Mouse (Mus musculus) hematopoietic stem cell, adult 5-6 weeks (primary cell): ENCODE results near the gene Stk16. TPM values are rescaled to one million over a fixed set of nuclear protein-coding genes. Genes with fewer than 3 reads are reported as not detected.

Experiments
- ATAC-seq, 2 experiments: fragments of 125-278 bp in 1 of 2; replicated peaks in 1 of 2; 2 replicates each; pipeline ENCODE4 v1.8.0; 2016 to 2017; ENCODE audit warnings: inconsistent platforms in 2 of 2, mild to moderate bottlenecking in 2 of 2, moderate number of reproducible peaks in 2 of 2, low read depth in 1 of 2, moderate TSS enrichment in 1 of 2; ENCODE audit not compliant: low FRiP score in 2 of 2, poor library complexity in 2 of 2, severe bottlenecking in 2 of 2, insufficient read depth in 1 of 2, low TSS enrichment in 1 of 2
- total RNA-seq: library from RNA; stranded (forward); fragments of 172-1452, 232-1000 nt; gene quantifications from 2 replicates; pipeline ENCODE4 v1.2.3, GENCODE M21; 2017

The Stk16 gene
- 79.1 and 86.0 TPM in 2 replicates for total RNA-seq

DNA sequence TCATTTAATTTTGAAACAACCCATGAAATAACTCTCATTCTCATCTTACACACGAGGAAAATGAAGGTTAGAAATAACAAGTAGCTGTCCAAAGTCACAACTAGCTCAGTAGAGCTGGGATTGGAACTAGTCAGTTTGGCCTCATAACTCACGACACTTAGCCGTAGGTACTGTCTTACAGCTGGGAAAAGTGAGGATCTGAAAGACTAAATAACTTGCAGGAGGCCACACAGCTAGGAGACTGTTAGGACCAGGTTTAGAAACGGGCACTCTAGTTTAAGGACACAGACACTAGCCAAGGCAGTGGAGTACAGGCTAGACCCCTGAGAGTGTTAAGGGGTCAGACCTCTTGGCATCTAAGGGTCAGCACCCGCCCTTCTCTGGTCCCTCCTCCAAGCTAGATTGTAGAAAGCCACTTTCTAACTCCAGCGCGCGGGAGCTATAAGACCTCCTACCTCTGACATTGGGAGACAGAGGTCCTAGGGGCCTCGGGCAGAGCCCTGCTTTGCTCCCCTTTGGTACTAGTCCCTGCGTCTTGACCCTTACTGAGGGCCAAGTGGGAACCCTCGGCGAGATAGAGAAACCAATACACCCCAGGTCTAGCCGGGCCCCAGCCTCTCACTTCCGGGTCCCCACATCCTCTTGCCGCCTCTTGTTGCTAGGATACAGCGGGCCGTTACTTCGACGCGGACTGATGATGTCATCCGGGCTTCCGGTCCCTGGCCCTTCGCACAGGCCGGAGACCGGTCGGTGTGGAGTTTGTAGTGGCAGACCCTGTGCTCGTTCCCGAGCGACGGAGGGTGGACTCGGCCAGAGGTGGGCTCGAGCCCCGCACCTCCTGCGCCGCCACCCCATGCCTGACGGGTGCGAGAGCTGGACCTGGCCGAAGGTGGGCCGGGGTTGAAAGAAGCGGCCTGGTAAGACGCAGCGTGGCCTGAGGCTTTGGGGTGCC lies at the start of gene Stk16, which contains the start of gene Glb1l:
TSS of gene Stk16 (plus strand) at position 703 of the 952 bp plus-strand sequence.
TSS of gene Glb1l (minus strand) at position 678 of the 952 bp plus-strand sequence.
- peak; percentile 69 to 72 for ATAC-seq

DNA sequence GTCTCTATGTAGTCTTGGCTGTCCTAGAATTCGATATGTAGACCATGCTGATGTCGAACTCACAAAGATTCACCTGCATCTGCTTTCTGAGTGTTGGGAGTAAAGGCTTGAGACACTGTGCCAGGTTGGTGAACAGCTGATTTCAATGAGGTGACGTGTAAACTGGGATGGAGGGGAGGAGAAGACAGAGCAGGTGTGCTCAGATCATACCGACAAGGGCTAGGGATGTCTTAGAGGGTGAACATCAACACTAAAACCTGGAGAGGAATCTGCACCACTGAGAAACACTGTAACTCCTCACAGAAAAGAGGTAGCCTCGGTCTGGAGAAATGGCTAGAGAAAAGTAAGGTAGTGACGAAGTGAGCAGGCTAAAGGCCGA lies 42.6 kb upstream of the Stk16 start:
- ATAC-seq = peak in 1 of 2 experiments; percentile 3; a peak in 1 of 4 replicates

DNA sequence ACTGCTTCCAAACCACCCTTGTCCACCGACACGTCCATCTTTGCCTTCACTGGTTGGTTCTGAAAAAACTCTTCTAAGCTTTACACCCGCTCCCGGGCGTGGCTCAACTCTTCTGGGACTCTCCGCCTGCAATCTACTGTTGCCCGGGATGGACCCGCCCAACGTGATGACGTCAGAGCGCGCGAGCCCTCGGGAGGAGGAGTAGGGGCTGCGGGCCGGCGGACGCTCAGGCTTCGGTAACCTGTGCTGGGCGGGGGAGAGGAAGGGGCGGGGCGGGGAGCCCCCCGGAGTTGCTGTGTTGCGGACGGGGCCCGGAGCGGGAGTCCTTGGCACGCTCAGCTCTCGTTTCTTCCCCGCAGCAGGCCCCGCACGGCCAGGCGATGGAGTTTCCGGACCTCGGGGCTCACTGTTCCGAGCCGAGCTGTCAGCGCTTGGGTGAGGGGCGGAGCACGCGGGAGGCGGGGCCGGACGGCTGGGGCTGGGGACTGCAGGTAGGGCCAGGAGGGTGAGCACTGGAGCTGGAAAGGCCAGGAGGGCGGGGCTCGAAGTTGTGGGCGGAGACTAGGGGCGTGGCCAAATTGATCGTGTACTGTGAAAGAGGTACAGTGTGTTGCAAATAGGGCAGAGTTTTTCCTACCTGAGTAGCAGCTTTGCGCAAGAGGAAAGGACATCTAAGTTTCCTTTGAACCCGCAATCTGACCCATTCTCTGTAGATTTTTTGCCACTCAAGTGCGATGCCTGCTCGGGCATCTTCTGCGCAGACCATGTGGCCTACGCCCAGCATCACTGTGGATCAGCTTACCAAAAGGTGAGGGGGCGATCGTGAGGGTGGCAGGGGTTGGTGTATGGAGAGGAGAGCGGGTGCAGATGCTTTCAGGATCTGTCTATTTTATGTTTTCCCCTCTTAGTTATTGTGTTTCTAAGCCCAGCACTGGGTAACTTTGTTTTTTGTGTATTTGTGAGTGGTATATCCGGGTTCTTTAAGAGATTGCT lies 41.9 kb upstream of the Stk16 start, which contains the start of gene Zfand2b:
TSS of gene Zfand2b (plus strand) at position 175 of the 993 bp plus-strand sequence.
- ATAC-seq = peak; percentile 92 to 93

DNA sequence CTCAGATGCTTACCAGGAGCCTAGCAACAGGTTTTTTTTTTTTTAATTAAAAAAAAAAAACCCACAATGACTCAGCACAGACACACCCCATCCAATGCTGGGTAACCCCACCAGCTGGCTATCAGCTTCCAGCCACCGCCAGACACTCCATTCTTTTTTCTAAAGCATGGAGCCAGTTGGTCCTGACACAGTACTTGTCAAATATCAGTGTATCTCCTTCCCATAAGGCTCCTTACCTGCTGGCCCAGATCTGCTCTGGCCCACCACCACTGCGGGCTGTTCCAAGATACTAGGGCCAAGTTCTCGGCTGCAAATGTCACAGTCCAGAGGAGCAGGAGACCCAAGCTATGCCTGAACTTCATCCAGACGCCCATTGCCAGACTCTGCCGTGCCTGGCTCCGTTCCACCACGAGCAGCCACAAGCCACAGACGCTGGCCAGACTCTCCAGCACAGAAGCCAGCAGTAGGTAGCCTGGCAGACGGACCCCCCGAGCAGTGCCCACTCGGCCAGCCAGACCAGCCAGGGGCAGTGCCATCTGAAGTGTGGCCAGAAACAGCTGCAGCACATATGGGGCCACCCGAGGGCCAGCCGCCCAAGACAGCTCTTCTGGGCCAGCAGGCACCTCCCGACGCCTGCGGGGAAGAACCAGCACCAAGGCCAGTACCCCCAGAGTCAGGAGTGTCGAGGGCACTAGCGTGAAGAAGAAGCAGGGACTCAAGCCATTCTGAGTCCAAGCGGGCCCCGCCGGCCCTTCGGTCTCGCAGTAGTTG lies 31.1 kb upstream of the Stk16 start:
- ATAC-seq = peak; percentile 46 to 74

DNA sequence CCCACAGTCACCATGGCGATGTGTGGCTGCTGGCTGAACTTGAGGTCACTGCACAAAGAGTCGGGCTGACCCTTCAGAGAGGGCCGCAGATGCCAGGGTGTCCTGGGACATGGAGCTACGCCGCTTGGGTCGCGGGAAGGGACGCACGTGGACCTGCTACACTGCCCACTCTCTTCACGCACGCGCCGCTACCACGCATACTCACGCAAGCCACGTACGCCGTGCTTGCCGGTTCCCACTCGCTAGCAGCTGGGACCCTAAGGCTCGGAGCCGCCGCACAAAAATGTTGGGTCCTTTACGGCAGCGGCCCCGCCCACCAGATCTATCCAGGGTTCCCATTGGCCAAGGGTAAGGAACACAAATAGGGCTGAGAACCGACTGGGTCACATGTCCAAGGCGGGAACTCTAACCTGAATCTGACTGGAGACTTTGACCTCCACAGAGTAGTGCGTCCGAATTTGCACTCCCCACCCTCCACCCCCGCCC lies 30.5 kb upstream of the Stk16 start, which contains the start of gene Abcb6:
TSS of gene Abcb6 (minus strand) at position 288 of the 486 bp plus-strand sequence.
- ATAC-seq = peak; percentile 74 to 88

DNA sequence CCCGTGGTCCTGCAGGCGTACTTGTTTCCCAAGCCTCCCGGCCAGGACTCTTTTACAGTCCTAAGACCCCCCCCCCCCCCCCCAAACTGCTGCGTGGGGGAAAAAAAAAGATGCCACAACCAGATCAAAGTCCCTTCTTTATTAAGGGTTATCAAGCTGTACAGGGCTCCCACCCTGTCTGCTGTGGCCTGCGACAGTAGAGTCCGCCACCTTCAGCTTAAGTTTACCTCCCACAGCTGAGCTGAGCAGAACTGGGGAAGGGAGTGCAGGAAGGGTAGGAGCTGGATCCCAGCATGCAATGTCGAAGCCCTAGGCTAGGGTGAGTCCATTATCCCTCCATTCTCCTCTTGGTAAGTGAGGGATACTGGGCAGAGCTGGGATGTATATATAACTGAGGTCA lies 29.9 kb upstream of the Stk16 start:
- ATAC-seq = no peak

DNA sequence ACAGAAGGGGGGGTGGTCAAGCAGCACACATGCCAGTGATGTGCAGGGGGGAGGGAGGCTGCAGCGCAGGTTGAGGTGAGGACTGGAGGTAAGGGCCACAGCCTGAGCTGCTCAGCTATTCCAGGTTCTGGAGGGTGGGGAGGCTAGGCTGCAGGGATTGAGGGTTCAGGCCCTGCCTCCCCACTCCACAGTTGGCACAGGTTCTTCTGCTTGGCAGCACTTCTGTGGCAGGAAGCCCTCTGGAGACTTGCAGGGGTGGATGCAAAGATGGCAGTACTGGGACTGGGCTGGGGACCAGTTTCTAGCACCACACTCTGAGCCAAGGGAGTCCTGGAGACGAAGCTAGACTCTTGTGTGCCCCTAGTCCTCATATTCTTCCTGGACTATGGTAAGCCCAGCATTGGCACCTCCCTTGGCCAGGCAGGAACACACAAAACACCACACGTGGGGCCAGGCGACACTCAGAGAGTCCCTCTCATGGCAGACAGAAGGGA lies 29.2 kb upstream of the Stk16 start:
- no peak for ATAC-seq

DNA sequence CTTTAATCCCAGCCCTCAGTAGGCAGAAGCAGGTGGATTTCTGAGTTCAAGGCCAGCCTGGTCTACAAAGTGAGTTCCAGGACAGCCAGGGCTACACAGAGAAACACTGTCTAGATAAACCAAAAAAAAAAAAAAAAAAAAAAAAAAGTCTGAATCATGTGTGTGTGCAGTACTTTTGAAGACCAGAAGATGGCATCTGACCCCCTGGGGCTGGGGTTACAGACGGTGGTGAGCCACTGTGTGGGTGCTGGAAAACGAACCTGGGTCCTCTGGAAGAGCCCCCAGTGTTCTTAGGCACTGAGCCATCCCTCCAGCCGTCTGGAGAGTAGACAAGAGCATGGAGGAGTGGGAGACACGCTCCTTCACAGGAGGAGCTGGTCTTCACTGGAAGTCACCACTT lies 28.5 kb upstream of the Stk16 start:
- ATAC-seq = no peak

DNA sequence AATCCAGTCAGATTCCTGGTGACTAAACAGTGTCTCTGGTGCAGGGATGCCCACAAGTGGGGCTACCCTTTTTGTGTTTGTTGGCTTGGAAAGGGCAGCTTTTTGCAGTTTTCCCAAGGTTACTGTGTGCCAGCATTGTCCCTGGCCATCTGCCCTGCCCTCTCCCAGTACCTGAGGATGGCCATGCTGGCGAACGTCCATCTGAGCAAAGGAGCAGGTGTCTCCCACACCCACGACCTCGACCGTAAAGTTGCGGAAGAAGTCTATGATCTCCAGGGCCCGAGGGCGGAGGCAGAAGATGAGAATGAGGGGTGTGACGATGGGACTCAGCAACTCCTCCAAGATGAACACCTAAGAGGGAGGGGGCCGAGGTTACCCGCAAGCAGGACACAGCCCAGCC lies 25.1 kb upstream of the Stk16 start:
- no peak for ATAC-seq

DNA sequence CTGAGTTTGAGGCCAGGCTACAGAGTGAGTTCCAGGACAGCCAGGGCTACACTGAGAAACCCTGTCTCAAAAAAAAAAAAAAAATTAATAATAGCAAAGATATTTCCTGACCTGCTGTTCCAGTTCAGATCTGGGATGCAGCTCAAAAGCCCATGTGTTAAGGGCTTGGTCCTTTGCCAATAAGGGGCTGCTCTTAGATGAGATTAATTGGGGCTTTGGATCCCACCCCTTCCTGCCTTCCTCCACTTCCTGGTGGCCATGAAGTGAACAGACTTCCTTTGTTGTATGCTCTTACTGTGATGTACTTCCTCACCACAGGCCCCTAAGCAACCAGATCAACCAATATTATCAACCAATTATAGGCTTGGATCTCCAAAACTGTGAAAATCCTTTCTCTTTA lies 23.5 kb upstream of the Stk16 start:
- no peak for ATAC-seq

DNA sequence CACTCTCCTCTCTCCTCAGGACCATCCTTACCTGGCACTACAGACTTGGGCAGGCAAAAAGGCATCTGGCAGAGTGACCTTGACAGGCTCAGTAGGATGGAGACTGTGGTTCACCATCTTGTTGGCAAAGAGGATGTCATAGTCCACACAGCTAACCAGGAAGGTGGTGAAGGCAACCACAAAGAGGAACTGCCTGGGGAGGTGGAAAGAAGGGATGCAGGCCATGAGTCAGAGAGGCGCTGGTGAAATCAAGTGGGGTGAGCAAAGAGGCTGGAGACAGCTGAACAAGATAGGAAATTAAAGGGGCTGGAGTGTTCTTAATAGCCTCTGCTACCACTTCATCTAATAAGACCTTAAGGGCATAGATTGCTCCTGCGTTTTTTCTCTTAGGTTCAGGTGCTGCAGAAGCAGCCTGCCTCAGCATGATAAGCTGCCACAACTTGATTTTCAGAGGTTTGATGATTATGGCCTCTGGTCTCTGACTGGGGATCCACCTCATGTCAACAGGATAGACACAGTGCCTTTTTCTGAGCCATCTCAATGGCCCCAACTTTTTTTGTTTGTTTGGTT lies 22.6 kb upstream of the Stk16 start:
- ATAC-seq = peak; percentile 68 to 71

DNA sequence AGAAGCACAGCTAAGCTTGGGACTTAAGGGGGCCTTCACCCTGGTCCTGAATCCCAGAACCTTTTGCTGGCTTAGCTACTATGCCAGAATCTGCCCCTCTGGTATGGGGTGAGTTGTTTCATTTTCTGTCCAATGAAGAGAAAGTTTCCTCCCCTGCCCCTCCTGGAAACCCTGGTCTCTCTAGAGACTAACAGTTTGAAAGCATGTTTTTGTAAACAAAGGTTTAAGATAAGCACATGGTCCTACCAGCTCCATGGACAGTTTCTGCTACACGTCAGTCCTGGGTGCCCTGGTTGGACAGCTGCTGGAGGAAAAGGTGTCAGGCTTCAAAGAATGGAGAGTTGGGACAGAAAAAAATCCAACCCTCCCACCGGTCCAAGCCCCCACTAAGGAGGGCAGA lies 20.1 kb upstream of the Stk16 start:
- no peak for ATAC-seq

DNA sequence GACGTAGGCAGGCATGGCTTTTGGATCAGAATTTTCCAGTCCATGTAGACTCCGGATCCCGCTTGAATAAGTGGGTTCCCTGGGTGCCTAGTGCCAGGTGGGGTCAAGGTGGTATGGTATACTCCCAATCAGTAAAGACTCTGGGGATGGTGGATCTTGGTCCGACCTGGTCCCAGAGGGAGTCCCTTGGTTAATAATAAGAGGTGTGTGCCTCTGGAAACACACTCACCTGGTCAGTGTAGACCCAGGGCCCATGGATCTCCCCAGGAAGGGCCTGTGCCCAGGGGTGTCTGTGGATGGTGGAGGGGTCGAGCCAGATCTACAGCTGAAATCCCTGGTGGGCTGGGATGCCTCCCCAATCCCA lies 19.4 kb upstream of the Stk16 start:
- no peak for ATAC-seq

DNA sequence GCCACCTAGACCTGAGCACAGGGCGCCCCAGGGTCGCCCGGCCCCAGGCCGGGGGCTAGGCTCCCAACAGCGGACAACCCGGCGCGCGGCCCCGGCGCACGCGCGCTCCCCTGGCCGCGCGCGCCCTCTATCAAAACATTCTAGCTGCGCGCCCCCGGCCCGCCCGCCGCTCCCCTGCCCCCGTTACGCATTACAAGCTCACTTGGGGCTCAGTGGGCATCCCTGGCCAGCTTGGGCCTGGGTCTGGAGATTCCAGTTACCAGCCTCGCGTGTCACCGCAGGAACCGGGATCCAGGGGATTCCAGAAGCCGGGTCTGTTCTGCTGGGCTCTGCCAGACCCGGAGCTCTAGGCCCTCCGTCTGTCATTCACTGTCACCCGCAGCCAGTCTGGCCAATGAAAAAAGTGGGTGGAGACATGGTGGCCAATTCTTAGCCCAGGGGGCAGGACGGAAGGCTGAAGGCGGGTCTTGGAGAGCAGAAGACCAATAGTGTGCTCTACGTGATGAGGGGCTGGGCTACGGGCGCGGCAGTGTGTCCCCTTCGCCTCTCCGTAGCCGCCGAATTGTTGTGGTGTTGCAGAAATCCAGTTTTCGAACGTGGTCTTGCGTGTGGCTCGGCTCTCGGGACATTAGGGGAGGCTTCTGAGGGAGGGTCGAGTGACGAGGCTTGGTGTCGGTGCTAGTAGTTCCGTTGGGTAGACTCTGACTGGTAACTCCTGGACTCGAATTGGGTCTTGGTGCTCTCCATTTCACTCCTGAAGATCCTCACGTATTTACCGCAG lies 18.8 kb upstream of the Stk16 start, which contains the start of the genes Ankzf1 and Atg9a:
TSS of gene Ankzf1 (plus strand) at position 530 of the 781 bp plus-strand sequence.
TSS of gene Atg9a (minus strand) at position 575 of the 781 bp plus-strand sequence.
- peak; percentile 94 to 97 for ATAC-seq

DNA sequence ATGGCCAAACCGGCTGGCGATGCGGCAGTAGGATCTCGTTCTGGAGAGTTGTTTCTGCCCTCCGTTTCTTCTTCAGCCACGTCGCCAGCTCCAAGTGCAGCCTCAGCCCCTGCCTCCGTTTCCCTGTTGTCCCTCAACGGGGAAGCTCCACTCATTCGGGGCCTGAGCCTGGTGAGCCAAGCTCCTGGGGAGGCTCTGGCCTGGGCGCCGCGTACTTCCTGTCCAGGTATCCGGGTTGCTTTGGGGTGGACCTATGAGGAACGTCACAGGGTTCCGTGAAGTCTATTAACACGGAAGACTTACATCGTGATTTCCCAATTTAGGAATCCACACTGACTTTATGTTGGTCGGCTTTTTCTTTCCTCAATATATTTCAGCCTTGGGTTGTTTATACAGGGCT lies 18.2 kb upstream of the Stk16 start:
- ATAC-seq = peak; percentile 30 to 58; a peak in 3 of 4 replicates

DNA sequence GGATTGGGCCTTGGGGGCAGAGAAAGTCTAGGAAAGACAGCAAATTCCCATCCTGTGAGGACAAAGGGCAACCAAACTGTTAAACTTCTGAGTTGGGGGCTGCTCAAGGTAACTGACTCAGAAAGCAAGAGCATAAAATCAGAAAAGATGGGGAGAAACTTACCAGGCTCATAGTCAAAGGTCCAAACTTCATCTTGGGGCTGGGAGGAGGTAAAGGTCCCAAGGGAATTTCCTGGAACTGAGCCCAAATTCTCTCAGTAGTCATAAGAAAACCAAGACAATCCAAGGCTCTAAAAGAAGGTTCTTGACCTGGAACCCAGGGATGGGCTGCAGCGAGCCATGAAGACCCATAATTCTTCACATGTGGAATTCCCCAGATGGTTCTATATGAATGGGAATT lies 9.4 kb upstream of the Stk16 start:
- ATAC-seq = no peak
